Mouse (Mus musculus): ENCODE results near the gene March6. TPM values are rescaled to one million over a fixed set of nuclear protein-coding genes. Genes with fewer than 3 reads are reported as not detected.

March6 gene
- polyA plus RNA-seq, 1 experiment from 2014 or later: 31.5 TPM

GRCm38 (mm10) chr15:31494803-31495202 is 36.0 kb downstream of the March6 start:
- Histone ChIP-seq H3K9ac (no peak overlapping the region), H3K4me3 (replicated peaks) (no peak overlapping the region), H3K27me3 (no peaks in the 10 kb centered on the region), H3K4me2 (no peak overlapping the region), H3K27ac (no peak overlapping the region), H3K9me3 (replicated peaks) (no peaks in the 10 kb centered on the region), H3K36me3 (peaks cover 76% of the 10 kb centered on the region), H3K4me1 (no peaks in the 10 kb centered on the region)
- WGBS: 94% methylated on average over 9 of the region's 9 CpGs
- ATAC-seq (replicated peaks; ENCODE audit: low FRiP score): no peak

GRCm38 (mm10) chr15:31494310-31494709 is 36.5 kb downstream of the March6 start:
- H3K4me1 ChIP-seq: no peaks in the 10 kb centered on the region
- H3K9ac ChIP-seq: no peak overlapping the region
- 77% methylated on average over 3 of the region's 3 CpGs for WGBS
- H3K4me3 ChIP-seq (replicated peaks): no peak overlapping the region
- no peak overlapping the region for H3K4me2 ChIP-seq
- H3K27ac ChIP-seq: no peak overlapping the region
- H3K27me3 ChIP-seq: no peaks in the 10 kb centered on the region
- H3K36me3 ChIP-seq: peaks cover 76% of the 10 kb centered on the region
- H3K9me3 ChIP-seq (replicated peaks): no peaks in the 10 kb centered on the region
- ATAC-seq (replicated peaks; ENCODE audit: low FRiP score): no peak

GRCm38 (mm10) chr15:31487407-31487806 is 43.4 kb downstream of the March6 start:
- no peak for ATAC-seq (replicated peaks; ENCODE audit: low FRiP score)
- Histone ChIP-seq H3K27ac (no peak overlapping the region), H3K36me3 (peaks cover 69% of the 10 kb centered on the region), H3K9me3 (replicated peaks) (no peaks in the 10 kb centered on the region), H3K4me3 (replicated peaks) (no peak overlapping the region), H3K4me2 (no peak overlapping the region), H3K4me1 (no peaks in the 10 kb centered on the region), H3K27me3 (no peaks in the 10 kb centered on the region), H3K9ac (no peak overlapping the region)
- WGBS: 88% methylated on average over 2 of the region's 2 CpGs

GRCm38 (mm10) chr15:31476678-31477077 is 54.2 kb downstream of the March6 start:
- Histone ChIP-seq H3K4me3 (replicated peaks) (no peak overlapping the region), H3K4me2 (no peak overlapping the region), H3K9ac (no peak overlapping the region), H3K9me3 (replicated peaks) (no peaks in the 10 kb centered on the region), H3K27ac (no peak overlapping the region), H3K27me3 (no peaks in the 10 kb centered on the region), H3K4me1 (no peaks in the 10 kb centered on the region), H3K36me3 (peaks cover 81% of the 10 kb centered on the region)
- ATAC-seq (replicated peaks; ENCODE audit: low FRiP score): no peak
- WGBS: 97% methylated on average over 1 of the region's 1 CpGs

GRCm38 (mm10) chr15:31472645-31473574 is 57.9 kb downstream of the March6 start:
- H3K9me3 ChIP-seq (replicated peaks): no peaks in the 10 kb centered on the region
- H3K27me3 ChIP-seq: no peaks in the 10 kb centered on the region
- no peak overlapping the region for H3K4me3 ChIP-seq (replicated peaks)
- 74% methylated on average over 4 of the region's 4 CpGs for WGBS
- no peak overlapping the region for H3K9ac ChIP-seq
- H3K36me3 ChIP-seq: peaks cover 71% of the 10 kb centered on the region
- H3K4me2 ChIP-seq: no peak overlapping the region
- no peak for ATAC-seq (replicated peaks; ENCODE audit: low FRiP score)
- no peak overlapping the region for H3K27ac ChIP-seq
- H3K4me1 ChIP-seq: 0 out of 2 replicates have a peak, but pooled peaks cover 5% of the 10 kb centered on the region

- Histone ChIP-seq H3K36me3 (peaks cover 73% of the 10 kb centered on the region), H3K27ac (no peak overlapping the region)
- WGBS: 82% methylated on average over 4 of the region's 4 CpGs
Measured at GRCm38 (mm10) chr15:31471529-31471928, 59.3 kb downstream of the March6 start.

GRCm38 (mm10) chr15:31469497-31469896 is 61.4 kb downstream of the March6 start:
- Histone ChIP-seq H3K4me2 (no peak overlapping the region), H3K9ac (no peak overlapping the region), H3K9me3 (replicated peaks) (no peaks in the 10 kb centered on the region), H3K27ac (no peak overlapping the region), H3K4me3 (replicated peaks) (no peak overlapping the region), H3K36me3 (peaks cover 78% of the 10 kb centered on the region), H3K27me3 (no peaks in the 10 kb centered on the region), H3K4me1 (0 out of 2 replicates have a peak, but pooled peaks cover 5% of the 10 kb centered on the region)
- ATAC-seq (replicated peaks; ENCODE audit: low FRiP score): no peak
- 65% methylated on average over 4 of the region's 4 CpGs for WGBS

More at GRCm38 (mm10) chr15:31471529-31471928, 59.3 kb downstream of the March6 start:
- Histone ChIP-seq H3K27me3 (no peaks in the 10 kb centered on the region), H3K9ac (no peak overlapping the region), H3K9me3 (replicated peaks) (no peaks in the 10 kb centered on the region), H3K4me2 (no peak overlapping the region), H3K4me3 (replicated peaks) (no peak overlapping the region), H3K4me1 (0 out of 2 replicates have a peak, but pooled peaks cover 5% of the 10 kb centered on the region)
- ATAC-seq (replicated peaks; ENCODE audit: low FRiP score): no peak

GRCm38 (mm10) chr15:31468806-31469205 is 62.0 kb downstream of the March6 start:
- H3K4me1 ChIP-seq: 0 out of 2 replicates have a peak, but pooled peaks cover 5% of the 10 kb centered on the region
- H3K36me3 ChIP-seq: peaks cover 79% of the 10 kb centered on the region

GRCm38 (mm10) chr15:31466749-31467148 is 64.1 kb downstream of the March6 start:
- peaks cover 89% of the 10 kb centered on the region for H3K36me3 ChIP-seq
- 93% methylated on average over 1 of the region's 1 CpGs for WGBS

More at GRCm38 (mm10) chr15:31468806-31469205, 62.0 kb downstream of the March6 start:
- ATAC-seq (replicated peaks; ENCODE audit: low FRiP score): no peak
- H3K27ac ChIP-seq: no peak overlapping the region
- no peaks in the 10 kb centered on the region for H3K9me3 ChIP-seq (replicated peaks)
- WGBS: 67% methylated on average over 5 of the region's 5 CpGs
- no peaks in the 10 kb centered on the region for H3K27me3 ChIP-seq
- H3K4me2 ChIP-seq: no peak overlapping the region
- H3K4me3 ChIP-seq (replicated peaks): no peak overlapping the region
- H3K9ac ChIP-seq: no peak overlapping the region

GRCm38 (mm10) chr15:31466295-31466694 is 64.6 kb downstream of the March6 start:
- 92% methylated on average over 5 of the region's 5 CpGs for WGBS
- H3K4me1 ChIP-seq: 0 out of 2 replicates have a peak, but pooled peaks cover 5% of the 10 kb centered on the region
- H3K9me3 ChIP-seq (replicated peaks): no peaks in the 10 kb centered on the region
- H3K36me3 ChIP-seq: peaks cover 89% of the 10 kb centered on the region
- no peak overlapping the region for H3K27ac ChIP-seq
- H3K27me3 ChIP-seq: no peaks in the 10 kb centered on the region
- H3K4me2 ChIP-seq: no peak overlapping the region
- no peak for ATAC-seq (replicated peaks; ENCODE audit: low FRiP score)
- H3K4me3 ChIP-seq (replicated peaks): no peak overlapping the region
- no peak overlapping the region for H3K9ac ChIP-seq

More at GRCm38 (mm10) chr15:31466749-31467148, 64.1 kb downstream of the March6 start:
- 0 out of 2 replicates have a peak, but pooled peaks cover 5% of the 10 kb centered on the region for H3K4me1 ChIP-seq
- no peak overlapping the region for H3K4me2 ChIP-seq
- no peaks in the 10 kb centered on the region for H3K27me3 ChIP-seq
- H3K27ac ChIP-seq: no peak overlapping the region
- no peak overlapping the region for H3K4me3 ChIP-seq (replicated peaks)
- ATAC-seq (replicated peaks; ENCODE audit: low FRiP score): no peak
- no peak overlapping the region for H3K9ac ChIP-seq
- no peaks in the 10 kb centered on the region for H3K9me3 ChIP-seq (replicated peaks)

- no peak for ATAC-seq (replicated peaks; ENCODE audit: low FRiP score)
- no peaks in the 10 kb centered on the region for H3K27me3 ChIP-seq
- H3K4me3 ChIP-seq (replicated peaks): no peak overlapping the region
- peaks cover 90% of the 10 kb centered on the region for H3K36me3 ChIP-seq
- no peaks in the 10 kb centered on the region for H3K9me3 ChIP-seq (replicated peaks)
- H3K27ac ChIP-seq: no peak overlapping the region
- 97% methylated on average over 2 of the region's 2 CpGs for WGBS
- 0 out of 2 replicates have a peak, but pooled peaks cover 5% of the 10 kb centered on the region for H3K4me1 ChIP-seq
- no peak overlapping the region for H3K4me2 ChIP-seq
- no peak overlapping the region for H3K9ac ChIP-seq
Measured at GRCm38 (mm10) chr15:31465806-31466205, 65.0 kb downstream of the March6 start.

GRCm38 (mm10) chr15:31460571-31460970 is 70.3 kb downstream of the March6 start:
- no peak overlapping the region for H3K4me2 ChIP-seq
- no peak overlapping the region for H3K9ac ChIP-seq
- no peaks in the 10 kb centered on the region for H3K27me3 ChIP-seq
- H3K9me3 ChIP-seq (replicated peaks): no peaks in the 10 kb centered on the region
- no peak for ATAC-seq (replicated peaks; ENCODE audit: low FRiP score)
- no peak overlapping the region for H3K27ac ChIP-seq
- no peak overlapping the region for H3K4me3 ChIP-seq (replicated peaks)
- H3K4me1 ChIP-seq: no peaks in the 10 kb centered on the region
- 83% methylated on average over 2 of the region's 2 CpGs for WGBS
- peaks cover 90% of the 10 kb centered on the region for H3K36me3 ChIP-seq
